Mouse (Mus musculus): ENCODE measurements around the gene Mcm6. TPM values are rescaled to one million over a fixed set of nuclear protein-coding genes. Genes with fewer than 3 reads are reported as not detected.
"Not testable (repeated sequence)": the region's sequence is repeated elsewhere in the genome, so short reads cannot be mapped to it uniquely, and the experiment has no call there.

Gene Mcm6
- polyA plus RNA-seq, 1 experiment from 2014 or later, result 266 TPM

DNA sequence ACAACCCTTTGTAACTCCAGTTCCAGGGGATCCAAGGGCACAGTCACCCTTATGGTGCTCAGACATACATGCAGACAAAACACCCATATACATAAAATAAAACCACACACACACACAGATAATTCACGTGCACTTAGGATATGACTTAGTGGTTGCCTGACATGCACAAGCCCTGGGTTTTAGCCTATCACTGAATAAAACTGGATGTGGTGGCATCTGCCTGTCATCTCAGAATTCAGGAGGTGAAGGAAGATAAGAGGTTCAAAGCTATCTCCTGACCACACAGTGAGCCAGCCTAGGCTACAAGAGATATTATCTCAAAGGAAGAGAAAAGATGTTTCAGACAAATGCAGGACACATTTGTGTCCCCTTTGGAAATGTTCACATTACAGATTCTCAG is 32.3 kb downstream of the Mcm6 start:
- ATAC-seq (ENCODE audit: borderline replicate concordance, extremely low read depth, low FRiP score, low TSS enrichment), result no peak
- no peak overlapping the region for H3K9ac ChIP-seq
- H3K4me2 ChIP-seq, result no peak overlapping the region
- H3K4me1 ChIP-seq, result no peaks in the 10 kb centered on the region
- peaks cover 34% of the 10 kb centered on the region for H3K36me3 ChIP-seq
- WGBS, result 77% methylated on average over 1 of the region's 1 CpGs
- H3K27ac ChIP-seq, result no peak overlapping the region
- H3K27me3 ChIP-seq, result no peaks in the 10 kb centered on the region
- H3K4me3 ChIP-seq, result no peak overlapping the region
- H3K9me3 ChIP-seq, result no peaks in the 10 kb centered on the region

DNA sequence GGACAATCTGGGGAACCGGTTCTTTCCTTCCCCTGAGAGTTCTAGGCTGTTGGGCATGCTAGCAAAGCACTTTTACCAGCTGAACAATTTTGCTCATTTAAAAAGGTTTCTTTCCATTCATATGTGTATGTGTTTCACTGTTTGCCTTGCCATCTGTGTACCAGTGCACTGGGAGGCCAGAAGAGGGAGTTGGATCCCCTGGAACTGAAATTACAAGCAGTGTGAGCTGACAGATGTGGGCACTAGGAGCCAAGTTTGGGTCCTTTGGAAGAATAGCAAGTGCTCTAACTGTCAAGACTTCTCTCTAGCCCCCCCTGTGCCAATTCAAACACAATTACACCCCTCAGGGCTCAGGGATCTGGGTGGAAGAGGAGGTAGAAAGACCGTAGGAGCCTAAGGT is 34.7 kb downstream of the Mcm6 start:
- Histone ChIP-seq H3K27me3 (no peaks in the 10 kb centered on the region), H3K9me3 (no peaks in the 10 kb centered on the region), H3K27ac (no peak overlapping the region), H3K4me2 (no peak overlapping the region), H3K4me3 (no peak overlapping the region), H3K4me1 (no peaks in the 10 kb centered on the region), H3K36me3 (peaks cover 13% of the 10 kb centered on the region; the same call in 1 of the 2 replicates), H3K9ac (no peak overlapping the region)
- 79% methylated on average over 2 of the region's 2 CpGs for WGBS
- no peak for ATAC-seq (ENCODE audit: borderline replicate concordance, extremely low read depth, low FRiP score, low TSS enrichment)

DNA sequence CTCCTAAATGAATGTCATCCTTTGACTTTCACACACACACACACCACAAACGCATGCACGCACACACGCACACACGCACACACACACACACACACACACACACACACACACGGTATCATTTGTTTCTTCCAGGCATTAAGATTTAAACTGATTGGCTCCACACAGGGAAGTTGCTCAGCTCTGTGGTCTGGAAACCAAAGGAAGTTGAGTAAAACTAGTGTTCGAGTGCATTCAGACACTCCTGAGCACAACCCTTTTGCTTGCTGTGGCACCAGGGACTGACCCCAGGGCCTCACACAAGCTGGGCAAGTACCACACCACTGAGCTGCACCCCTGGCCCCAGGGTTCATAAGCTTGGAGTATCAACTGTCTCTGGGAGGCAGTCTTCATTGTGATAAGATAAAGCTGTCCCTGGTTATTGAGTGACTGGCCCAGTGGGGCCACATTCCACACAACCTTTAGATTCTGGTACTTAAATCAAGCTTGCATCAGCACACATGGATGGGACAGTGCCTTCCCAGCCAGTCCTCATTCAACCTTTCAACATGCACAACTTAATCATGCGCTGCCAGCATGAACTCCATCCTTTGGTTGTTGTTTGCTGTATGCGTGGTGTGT is 36.3 kb downstream of the Mcm6 start:
- WGBS, result 73% methylated on average over 8 of the region's 8 CpGs
- H3K4me3 ChIP-seq, result no peak overlapping the region
- H3K9ac ChIP-seq, result no peak overlapping the region
- no peak overlapping the region for H3K4me2 ChIP-seq
- peaks cover 10% of the 10 kb centered on the region; the same call in 1 of the 2 replicates for H3K36me3 ChIP-seq
- H3K9me3 ChIP-seq, result no peaks in the 10 kb centered on the region
- no peak for ATAC-seq (ENCODE audit: borderline replicate concordance, extremely low read depth, low FRiP score, low TSS enrichment)
- H3K27me3 ChIP-seq, result no peaks in the 10 kb centered on the region
- no peaks in the 10 kb centered on the region for H3K4me1 ChIP-seq
- H3K27ac ChIP-seq, result no peak overlapping the region

DNA sequence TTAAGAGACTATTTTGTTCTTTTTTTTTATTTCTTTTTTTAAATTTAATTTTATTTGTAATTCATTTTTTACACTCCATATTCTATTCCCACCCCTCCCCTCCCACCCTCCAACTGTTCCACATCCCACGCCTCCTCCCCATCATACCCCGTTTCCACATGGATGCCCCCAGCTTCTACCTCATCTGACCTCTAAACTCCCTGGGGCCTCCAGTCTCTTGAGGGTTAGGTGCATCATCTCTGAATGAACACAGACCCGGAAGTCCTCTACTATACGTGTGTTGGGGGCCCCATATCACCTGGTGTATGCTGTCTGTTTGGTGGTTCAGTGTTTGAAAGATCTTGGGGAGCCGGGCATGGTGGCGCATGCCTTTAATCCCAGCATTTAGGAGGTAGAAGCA is 40.2 kb downstream of the Mcm6 start:
- H3K4me2 ChIP-seq; H3K36me3 ChIP-seq; H3K4me3 ChIP-seq; H3K27ac ChIP-seq; H3K9ac ChIP-seq; H3K9me3 ChIP-seq; H3K27me3 ChIP-seq; H3K4me1 ChIP-seq; ATAC-seq (ENCODE audit: borderline replicate concordance, extremely low read depth, low FRiP score, low TSS enrichment): not testable (repeated sequence)
- 81% methylated on average over 6 of the region's 6 CpGs for WGBS

DNA sequence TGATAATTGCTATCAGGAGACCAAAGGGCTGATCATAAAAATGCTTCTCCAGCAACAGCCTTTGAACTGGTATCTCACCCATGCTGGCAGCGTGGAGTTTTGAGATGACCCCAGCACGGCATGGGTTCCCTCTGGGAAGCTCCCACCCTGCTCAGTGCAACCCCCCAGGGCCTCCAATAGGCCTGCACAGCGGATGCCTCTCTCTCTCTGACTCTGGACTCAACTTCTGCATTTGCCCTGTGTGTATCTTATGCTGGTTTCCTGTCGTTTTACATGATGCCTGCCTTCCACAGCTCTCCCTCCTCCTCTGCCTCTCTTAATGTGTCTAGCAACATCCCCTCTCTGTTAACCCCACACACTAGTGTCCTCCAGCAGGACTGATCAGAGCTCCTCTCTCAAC is 44.8 kb downstream of the Mcm6 start:
- Histone ChIP-seq H3K4me1 (no peaks in the 10 kb centered on the region), H3K27ac (no peak overlapping the region), H3K36me3 (no peaks in the 10 kb centered on the region), H3K4me3 (no peak overlapping the region), H3K9me3 (no peaks in the 10 kb centered on the region), H3K9ac (no peak overlapping the region), H3K4me2 (no peak overlapping the region), H3K27me3 (no peaks in the 10 kb centered on the region)
- no peak for ATAC-seq (ENCODE audit: borderline replicate concordance, extremely low read depth, low FRiP score, low TSS enrichment)
- WGBS, result 48% methylated on average over 4 of the region's 4 CpGs

DNA sequence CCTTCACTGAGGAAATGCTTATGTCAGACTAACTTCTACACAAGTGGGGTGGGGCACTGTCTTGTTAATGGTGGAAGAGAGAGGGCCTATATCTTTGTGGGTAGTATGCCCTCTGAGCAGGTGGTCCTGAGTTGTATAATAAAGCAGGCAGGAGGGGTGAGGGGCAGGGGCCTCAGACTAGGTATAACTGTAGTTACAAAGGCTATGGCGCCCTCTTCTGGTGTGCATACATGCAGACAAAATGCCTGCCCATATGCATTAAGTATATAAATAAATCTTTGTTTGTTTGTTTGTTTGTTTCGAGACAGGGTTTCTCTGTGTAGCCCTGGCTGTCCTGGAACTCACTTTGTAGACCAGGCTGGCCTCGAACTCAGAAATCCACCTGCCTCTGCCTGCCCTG is 50.4 kb downstream of the Mcm6 start:
- H3K4me1 ChIP-seq, result no peaks in the 10 kb centered on the region
- ATAC-seq (ENCODE audit: borderline replicate concordance, extremely low read depth, low FRiP score, low TSS enrichment), result no peak
- no peak overlapping the region for H3K4me3 ChIP-seq
- no peak overlapping the region for H3K9ac ChIP-seq
- no peaks in the 10 kb centered on the region for H3K9me3 ChIP-seq
- WGBS, result 90% methylated on average over 3 of the region's 3 CpGs
- H3K4me2 ChIP-seq, result no peak overlapping the region
- H3K27ac ChIP-seq, result no peak overlapping the region
- H3K27me3 ChIP-seq, result no peaks in the 10 kb centered on the region
- no peaks in the 10 kb centered on the region for H3K36me3 ChIP-seq

DNA sequence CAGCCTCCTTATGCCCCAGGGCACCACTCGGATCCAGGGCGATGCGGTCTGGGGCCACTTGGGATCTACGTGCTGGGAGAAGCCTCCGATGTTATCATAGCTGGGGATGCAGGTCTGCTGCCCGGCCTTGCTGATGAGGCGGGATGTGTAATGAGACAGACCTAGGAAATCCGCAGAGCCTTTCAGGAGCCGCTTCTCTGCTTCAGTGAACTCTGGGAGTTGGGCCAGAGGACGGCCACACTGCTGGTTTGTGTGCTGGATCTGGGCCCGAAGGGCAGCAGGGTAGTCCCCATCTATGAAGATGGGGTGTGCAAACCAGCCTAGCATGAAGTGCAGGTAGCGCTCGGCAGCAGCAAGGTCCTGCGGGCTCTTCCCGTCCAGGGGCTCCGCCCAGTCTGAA is 55.6 kb downstream of the Mcm6 start:
- no peak for ATAC-seq (ENCODE audit: borderline replicate concordance, extremely low read depth, low FRiP score, low TSS enrichment)
- Histone ChIP-seq H3K4me2 (no peak overlapping the region), H3K36me3 (no peaks in the 10 kb centered on the region), H3K9me3 (no peaks in the 10 kb centered on the region), H3K27ac (no peak overlapping the region), H3K9ac (no peak overlapping the region), H3K4me3 (no peak overlapping the region), H3K27me3 (no peaks in the 10 kb centered on the region), H3K4me1 (no peaks in the 10 kb centered on the region)
- WGBS, result 90% methylated on average over 16 of the region's 16 CpGs

DNA sequence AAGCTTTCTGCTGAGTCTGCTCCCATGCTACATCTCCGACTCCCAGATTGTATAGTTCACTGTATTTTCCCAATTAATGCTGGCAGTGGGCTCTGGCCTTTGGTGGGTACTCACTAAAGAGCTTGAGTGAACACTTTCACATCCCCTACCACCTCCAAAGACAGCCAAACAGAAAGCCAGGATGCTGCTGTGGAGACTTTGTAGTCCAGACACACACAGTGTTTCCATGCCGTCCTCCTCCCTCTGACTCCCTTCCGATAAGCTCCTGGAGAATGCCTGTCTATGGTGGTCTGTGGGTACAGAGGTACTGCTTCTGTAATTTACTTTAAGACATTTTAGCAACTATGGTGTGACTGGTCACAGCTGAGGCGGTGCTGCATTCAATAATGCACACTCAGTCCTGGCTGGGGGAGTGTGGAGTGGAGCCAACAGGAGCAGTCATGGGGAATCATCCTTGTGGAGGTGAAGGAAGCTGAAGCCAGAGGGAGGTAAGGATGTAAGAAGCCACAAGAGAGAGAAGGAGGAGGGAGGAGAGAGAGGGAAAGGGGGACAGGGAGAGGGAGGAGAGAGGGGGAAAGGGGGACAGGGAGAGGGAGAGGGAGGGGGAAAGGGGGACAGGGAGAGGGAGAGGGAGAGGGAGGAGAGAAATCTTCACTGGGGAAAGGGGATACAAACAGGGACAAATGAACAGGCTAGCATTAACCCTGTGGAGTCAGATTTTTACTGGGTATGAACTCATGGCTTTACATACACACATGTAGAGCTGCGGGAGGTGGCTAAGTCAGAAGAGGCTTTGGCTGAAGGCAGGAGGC is 63.5 kb downstream of the Mcm6 start:
- no peak overlapping the region for H3K4me3 ChIP-seq
- H3K4me2 ChIP-seq, result no peak overlapping the region
- no peak overlapping the region for H3K27ac ChIP-seq
- no peaks in the 10 kb centered on the region for H3K9me3 ChIP-seq
- H3K4me1 ChIP-seq, result no peaks in the 10 kb centered on the region
- H3K9ac ChIP-seq, result no peak overlapping the region
- no peak for ATAC-seq (ENCODE audit: borderline replicate concordance, extremely low read depth, low FRiP score, low TSS enrichment)
- no peaks in the 10 kb centered on the region for H3K36me3 ChIP-seq
- no peaks in the 10 kb centered on the region for H3K27me3 ChIP-seq
- 72% methylated on average over 5 of the region's 5 CpGs for WGBS

DNA sequence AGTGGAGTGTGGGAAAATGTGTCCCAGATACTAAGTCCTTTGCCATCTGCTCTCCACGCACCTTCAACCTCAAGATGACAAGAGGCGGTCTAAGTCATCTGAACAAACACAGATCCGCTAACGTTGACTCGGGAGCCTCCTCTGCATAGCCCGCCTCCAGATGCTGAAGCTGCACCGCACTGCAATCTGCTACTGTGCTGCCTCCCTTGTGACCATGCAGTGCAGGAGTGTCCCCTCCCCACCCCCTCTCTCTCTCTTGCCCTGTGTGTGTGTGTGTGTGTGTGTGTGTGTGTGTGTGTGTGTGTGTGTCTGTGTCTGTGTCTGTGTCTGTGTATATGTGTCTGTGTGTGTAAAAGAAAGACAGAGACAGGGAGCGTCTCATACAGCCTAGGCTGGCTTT is 64.2 kb downstream of the Mcm6 start:
- H3K4me2 ChIP-seq, result no peak overlapping the region
- H3K36me3 ChIP-seq, result no peaks in the 10 kb centered on the region
- H3K27ac ChIP-seq, result no peak overlapping the region
- no peaks in the 10 kb centered on the region for H3K4me1 ChIP-seq
- no peak for ATAC-seq (ENCODE audit: borderline replicate concordance, extremely low read depth, low FRiP score, low TSS enrichment)
- H3K4me3 ChIP-seq, result no peak overlapping the region
- WGBS, result 56% methylated on average over 8 of the region's 8 CpGs
- H3K9ac ChIP-seq, result no peak overlapping the region
- H3K9me3 ChIP-seq, result no peaks in the 10 kb centered on the region
- no peaks in the 10 kb centered on the region for H3K27me3 ChIP-seq

DNA sequence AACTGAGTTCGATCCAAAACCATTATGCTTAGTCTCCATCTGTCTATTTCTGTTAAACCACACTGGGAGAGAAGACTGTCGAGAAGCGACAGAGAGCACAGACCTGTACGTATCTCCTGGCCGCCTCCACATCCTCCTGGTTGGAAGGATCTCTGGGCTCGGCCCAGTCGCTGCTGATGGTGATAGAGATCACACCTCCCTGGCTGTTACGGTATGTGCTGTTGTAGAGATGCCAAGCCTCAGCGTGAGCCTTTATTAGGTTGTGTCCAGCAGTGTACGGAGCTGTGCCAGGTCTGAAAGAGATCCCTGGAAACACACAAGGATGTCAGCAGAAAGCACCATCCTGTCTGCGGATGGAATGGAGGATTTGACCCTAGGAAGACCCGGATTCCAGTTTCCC is 65.9 kb downstream of the Mcm6 start:
- 83% methylated on average over 12 of the region's 12 CpGs for WGBS
- no peak overlapping the region for H3K4me2 ChIP-seq
- H3K9me3 ChIP-seq, result no peaks in the 10 kb centered on the region
- H3K9ac ChIP-seq, result no peak overlapping the region
- no peaks in the 10 kb centered on the region for H3K4me1 ChIP-seq
- no peak overlapping the region for H3K27ac ChIP-seq
- H3K4me3 ChIP-seq, result no peak overlapping the region
- ATAC-seq (ENCODE audit: borderline replicate concordance, extremely low read depth, low FRiP score, low TSS enrichment), result no peak
- no peaks in the 10 kb centered on the region for H3K36me3 ChIP-seq
- H3K27me3 ChIP-seq, result no peaks in the 10 kb centered on the region

DNA sequence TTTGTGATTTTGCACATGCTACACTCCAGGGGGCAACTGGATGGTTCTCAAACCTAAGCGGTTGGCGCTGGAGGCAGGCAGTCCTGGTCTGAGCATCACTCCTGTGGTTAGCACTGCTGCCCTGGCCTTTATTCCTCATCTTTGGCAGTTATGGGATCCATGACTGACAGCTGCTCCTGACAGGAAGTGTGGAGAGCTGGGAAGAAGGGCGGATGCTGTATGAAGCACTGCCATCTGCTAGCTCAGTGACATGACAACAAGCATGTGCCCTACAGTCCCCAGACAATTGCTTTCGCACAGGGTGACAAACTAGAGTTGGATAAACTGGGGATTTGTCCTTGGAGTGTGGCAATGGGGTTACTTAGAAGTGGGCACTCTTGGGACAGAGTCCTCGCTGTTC is 69.2 kb downstream of the Mcm6 start:
- Histone ChIP-seq H3K27ac (no peak overlapping the region), H3K27me3 (no peaks in the 10 kb centered on the region), H3K9me3 (no peaks in the 10 kb centered on the region), H3K36me3 (no peaks in the 10 kb centered on the region), H3K4me3 (no peak overlapping the region), H3K4me1 (no peaks in the 10 kb centered on the region), H3K9ac (no peak overlapping the region), H3K4me2 (no peak overlapping the region)
- no peak for ATAC-seq (ENCODE audit: borderline replicate concordance, extremely low read depth, low FRiP score, low TSS enrichment)
- WGBS, result 78% methylated on average over 5 of the region's 5 CpGs

DNA sequence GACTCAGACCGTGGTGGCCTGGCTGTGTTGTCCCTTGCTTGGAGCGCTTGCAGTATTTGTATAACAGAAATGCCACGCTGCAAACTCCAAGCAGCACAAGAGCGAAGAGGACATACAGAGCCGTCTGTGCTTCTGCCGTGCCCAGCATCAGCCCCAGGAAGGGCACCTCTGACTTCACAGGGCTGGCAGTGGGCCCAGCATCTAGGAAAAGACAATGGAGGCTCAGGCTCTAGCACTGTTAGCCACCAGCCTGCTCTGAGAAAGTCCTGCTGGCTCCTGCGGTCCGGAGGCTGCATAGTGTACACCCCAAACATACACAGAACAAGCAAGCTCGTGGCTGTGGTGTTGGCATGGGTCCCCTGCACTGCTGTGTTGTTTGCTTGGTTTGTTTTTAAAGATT is 74.3 kb downstream of the Mcm6 start:
- no peaks in the 10 kb centered on the region for H3K9me3 ChIP-seq
- no peaks in the 10 kb centered on the region for H3K27me3 ChIP-seq
- H3K9ac ChIP-seq, result no peak overlapping the region
- no peak overlapping the region for H3K4me3 ChIP-seq
- no peaks in the 10 kb centered on the region for H3K4me1 ChIP-seq
- H3K36me3 ChIP-seq, result peaks cover 4% of the 10 kb centered on the region; the same call in 1 of the 2 replicates
- WGBS, result 81% methylated on average over 9 of the region's 9 CpGs
- H3K27ac ChIP-seq, result no peak overlapping the region
- ATAC-seq (ENCODE audit: borderline replicate concordance, extremely low read depth, low FRiP score, low TSS enrichment), result no peak
- no peak overlapping the region for H3K4me2 ChIP-seq
